In genomic region chr1:150874025-150874424, GRCm38 (mm10) we compare ENCODE assay signal across 19 mouse cellular contexts.
DNase-seq lines count a peak whose midpoint lies in the region; ATAC-seq and TF ChIP-seq lines count a peak whose summit lies in the region.
"Had no signal": no experiment of that assay in that cellular context is flagged by ENCODE, and none has a peak within 500 bp of the region (broad histone marks: within the 10 kb centered on the region; RNA-seq: fewer than 3 reads in every experiment).

No protein-coding gene starts in this region.

- no peaks in the 10 kb centered on the region for H3K27me3 ChIP-seq in cerebellum, adult 2 months (ENCODE audit: control insufficient read depth, insufficient read depth, low read length)
- H3K27me3 ChIP-seq in heart, adult 2 months (ENCODE audit: control insufficient read depth, insufficient read depth, low read length), result no peaks in the 10 kb centered on the region
- no peaks in the 10 kb centered on the region for H3K27me3 ChIP-seq in heart, postnatal 0 days (ENCODE audit: control insufficient read depth, insufficient read depth, low read length)
- no peaks in the 10 kb centered on the region for H3K27me3 ChIP-seq in heart, embryonic 12.5 days (replicated peaks)
- H3K27me3 ChIP-seq in midbrain, embryonic 13.5 days, result no peaks in the 10 kb centered on the region
- H3K27me3 ChIP-seq in midbrain, embryonic 10.5 days (ENCODE audit: low read depth, poor library complexity, severe bottlenecking), result no peaks in the 10 kb centered on the region
- H3K27me3 ChIP-seq: hindbrain, embryonic 15.5 days had no signal

- no peak overlapping the region for H3K4me3 ChIP-seq in cerebellum, adult 2 months (replicated peaks; ENCODE audit: insufficient read depth, low read depth, low read length)
- no peak overlapping the region for H3K4me3 ChIP-seq in heart, adult 2 months
- H3K4me3 ChIP-seq in heart, postnatal 0 days (ENCODE audit: low read depth, low read length), result no peak overlapping the region
- H3K4me3 ChIP-seq in heart, embryonic 12.5 days, result no peak overlapping the region
- no peak overlapping the region for H3K4me3 ChIP-seq in midbrain, embryonic 13.5 days (replicated peaks)
- no peak overlapping the region for H3K4me3 ChIP-seq in midbrain, embryonic 10.5 days
- H3K4me3 ChIP-seq: embryonic facial prominence, embryonic 10.5 days; hindbrain, embryonic 15.5 days had no signal

- no peaks in the 10 kb centered on the region for H3K79me2 ChIP-seq in heart, adult 2 months (replicated peaks; ENCODE audit: control insufficient read depth, insufficient read depth, low read length)

- 77% methylated on average over 5 of the region's 5 CpGs for WGBS in cerebellum, adult 2 months
- 79% methylated on average over 5 of the region's 5 CpGs for WGBS in heart, adult 2 months
- WGBS in heart, postnatal 0 days, result 73% methylated on average over 5 of the region's 5 CpGs
- 82% methylated on average over 5 of the region's 5 CpGs for WGBS in heart, embryonic 12.5 days
- 72% methylated on average over 5 of the region's 5 CpGs for WGBS in midbrain, embryonic 13.5 days
- 88% methylated on average over 5 of the region's 5 CpGs for WGBS in midbrain, embryonic 10.5 days

- peaks cover 4% of the 10 kb centered on the region for H3K36me3 ChIP-seq in heart, adult 2 months (ENCODE audit: control insufficient read depth, insufficient read depth, low read length)
- peaks cover 4% of the 10 kb centered on the region; the same call in 1 of the 2 replicates for H3K36me3 ChIP-seq in heart, postnatal 0 days (replicated peaks; ENCODE audit: control insufficient read depth, insufficient read depth, low read length)
- no peaks in the 10 kb centered on the region for H3K36me3 ChIP-seq in heart, embryonic 12.5 days
- no peaks in the 10 kb centered on the region for H3K36me3 ChIP-seq in midbrain, embryonic 13.5 days
- H3K36me3 ChIP-seq in midbrain, embryonic 10.5 days, result no peaks in the 10 kb centered on the region
- H3K36me3 ChIP-seq: embryonic facial prominence, embryonic 10.5 days; G1E; hindbrain, embryonic 15.5 days had no signal

- peak overlapping the region; percentile 2; the same call in 1 of the 2 replicates for H3K27ac ChIP-seq in cerebellum, adult 2 months (ENCODE audit: insufficient read depth, low read length)
- H3K27ac ChIP-seq in heart, adult 2 months, result peak overlapping the region; percentile 71; the same call in 1 of the 2 replicates
- H3K27ac ChIP-seq in heart, postnatal 0 days (ENCODE audit: low read depth), result peak overlapping the region; percentile 76
- H3K27ac ChIP-seq in heart, embryonic 12.5 days (ENCODE audit: poor library complexity, severe bottlenecking), result no peak overlapping the region
- H3K27ac ChIP-seq in midbrain, embryonic 13.5 days, result no peak overlapping the region
- H3K27ac ChIP-seq in midbrain, embryonic 10.5 days (replicated peaks), result no peak overlapping the region
- H3K27ac ChIP-seq: embryonic facial prominence, embryonic 10.5 days; hindbrain, embryonic 15.5 days had no signal

- no peak for TF ChIP-seq EP300 in heart, adult 2 months (IDR thresholded peaks at IDR 0.05; ENCODE audit: insufficient read depth, low read depth, low read length)
- no peak for TF ChIP-seq EP300 in heart, postnatal 0 days (IDR thresholded peaks at IDR 0.05; ENCODE audit: low read depth)

- ATAC-seq in heart, postnatal 0 days (ENCODE audit: insufficient read depth, low read depth), result no peak
- no peak for ATAC-seq in heart, embryonic 12.5 days (ENCODE audit: insufficient number of reproducible peaks, low FRiP score)
- ATAC-seq in midbrain, embryonic 13.5 days, result peak; percentile 72
- ATAC-seq: CD4-positive, CD25-positive, alpha-beta regulatory T cell, adult 4 months; forebrain, embryonic 14.5 days; intestine, embryonic 16.5 days had no signal

- DNase-seq in cerebellum, adult 2 months, result no peak
- DNase-seq in cerebellum, adult 18-20 months, result no peak
- no peak for DNase-seq in heart, adult 2 months
- no peak for DNase-seq in heart, postnatal 36 days
- peak; percentile 2 for DNase-seq in heart, postnatal 0 days (ENCODE audit: low spot score)
- no peak for DNase-seq in midbrain, embryonic 10.5 days (ENCODE audit: low spot score)
- DNase-seq: adrenal gland, postnatal 36 days; B cell, adult 2 months; cerebellum, adult 9-11 months; gastrocnemius, postnatal 14 days; heart, postnatal 14 days had no signal

- H3K4me2 ChIP-seq in heart, postnatal 0 days (ENCODE audit: low read depth, low read length), result no peak overlapping the region
- H3K4me2 ChIP-seq in heart, embryonic 12.5 days, result no peak overlapping the region
- no peak overlapping the region for H3K4me2 ChIP-seq in midbrain, embryonic 13.5 days (replicated peaks)
- H3K4me2 ChIP-seq: hindbrain, embryonic 15.5 days had no signal

- intact Hi-C loops in heart, adult 2 months (cut with DNase I), result loop anchor here (5.0 kb wide), 1 partner anchor 43 kb away; no protein-coding TSS in a partner anchor
- intact Hi-C loops in heart, postnatal 36 days (cut with DNase I), result no loop called here

- TF ChIP-seq CTCF in cerebellum, adult 2 months (IDR thresholded peaks at IDR 0.05; ENCODE audit: borderline replicate concordance, insufficient read depth, low read depth, low read length), result no peak
- no peak for TF ChIP-seq CTCF in heart, adult 2 months (IDR thresholded peaks at IDR 0.05)
- TF ChIP-seq CTCF in heart, postnatal 0 days (IDR thresholded peaks at IDR 0.05; ENCODE audit: low read depth), result no peak

- H3K4me1 ChIP-seq in cerebellum, adult 2 months (ENCODE audit: control insufficient read depth, insufficient read depth, low read length), result peaks cover 12% of the 10 kb centered on the region; the same call in 1 of the 2 replicates
- peaks cover 6% of the 10 kb centered on the region for H3K4me1 ChIP-seq in heart, adult 2 months (ENCODE audit: control insufficient read depth, insufficient read depth, low read length)
- H3K4me1 ChIP-seq in heart, postnatal 0 days (ENCODE audit: control insufficient read depth, insufficient read depth), result peaks cover 27% of the 10 kb centered on the region
- peaks cover 20% of the 10 kb centered on the region for H3K4me1 ChIP-seq in heart, embryonic 12.5 days (replicated peaks)
- 0 out of 2 replicates have a peak, but pooled peaks cover 5% of the 10 kb centered on the region for H3K4me1 ChIP-seq in midbrain, embryonic 13.5 days (replicated peaks)
- H3K4me1 ChIP-seq in midbrain, embryonic 10.5 days, result no peaks in the 10 kb centered on the region
- H3K4me1 ChIP-seq: hindbrain, embryonic 15.5 days had no signal

- no peaks in the 10 kb centered on the region for H3K9me3 ChIP-seq in heart, postnatal 0 days (replicated peaks; ENCODE audit: control insufficient read depth, low read length)
- no peaks in the 10 kb centered on the region for H3K9me3 ChIP-seq in heart, embryonic 12.5 days (replicated peaks)
- H3K9me3 ChIP-seq in midbrain, embryonic 13.5 days, result no peaks in the 10 kb centered on the region
- H3K9me3 ChIP-seq in midbrain, embryonic 10.5 days (replicated peaks), result no peaks in the 10 kb centered on the region
- H3K9me3 ChIP-seq: embryonic facial prominence, embryonic 10.5 days; G1E; hindbrain, embryonic 15.5 days had no signal

- no peak overlapping the region for H3K9ac ChIP-seq in heart, adult 2 months (ENCODE audit: low read depth, low read length)
- H3K9ac ChIP-seq in heart, postnatal 0 days (replicated peaks; ENCODE audit: low read depth, low read length), result no peak overlapping the region
- H3K9ac ChIP-seq in heart, embryonic 12.5 days, result no peak overlapping the region
- H3K9ac ChIP-seq in midbrain, embryonic 13.5 days (replicated peaks), result no peak overlapping the region
- H3K9ac ChIP-seq: hindbrain, embryonic 15.5 days had no signal

- TF ChIP-seq POLR2A in cerebellum, adult 2 months (IDR thresholded peaks at IDR 0.05; ENCODE audit: borderline replicate concordance, insufficient read depth, low read length), result no peak
- TF ChIP-seq POLR2A in heart, adult 2 months (IDR thresholded peaks at IDR 0.05; ENCODE audit: insufficient read depth, low read depth, low read length), result no peak

Comparison
In these comparisons a context has a peak if more than half of its experiments do, and no peak if none do; other contexts are left out.
1. H3K27ac ChIP-seq: peak in cerebellum, adult 2 months (single experiment), heart, adult 2 months (single experiment) and heart, postnatal 0 days (single experiment); none in heart, embryonic 12.5 days (single experiment), midbrain, embryonic 13.5 days (single experiment) and midbrain, embryonic 10.5 days (single experiment).